Mouse (Mus musculus): ENCODE measurements at regions not wholly inside any gene's neighbourhood (a gene's known extent, or its start where the extent isn't known, plus 50 kb on each side); places are given as distances from the start of the nearest gene placed in this dataset.
"Not testable (repeated sequence)": the region's sequence is repeated elsewhere in the genome, so short reads cannot be mapped to it uniquely, and the experiment has no call there.

- H3K4me3 ChIP-seq (ENCODE audit: low read depth, low read length): no peak overlapping the region
- TF ChIP-seq POLR2A (IDR thresholded peaks at IDR 0.05; ENCODE audit: low read depth, low read length) (no peak), CTCF (IDR thresholded peaks at IDR 0.05; ENCODE audit: extremely low read depth, insufficient read length, insufficient replicate concordance, low read depth, low read length) (no peak)
- no peak overlapping the region for H3K27ac ChIP-seq (ENCODE audit: insufficient read depth, low read depth, low read length)
- H3K27me3 ChIP-seq (ENCODE audit: control insufficient read depth, insufficient read depth, low read length): no peaks in the 10 kb centered on the region
- 69% methylated on average over 4 of the region's 4 CpGs for WGBS
- no peaks in the 10 kb centered on the region for H3K36me3 ChIP-seq (ENCODE audit: control insufficient read depth, insufficient read depth, low read length)
- H3K4me1 ChIP-seq (ENCODE audit: control insufficient read depth, insufficient read depth, insufficient read length, low read length): no peaks in the 10 kb centered on the region
These were observed 182.5 kb upstream of the Fbxl7 start for GRCm38 (mm10) chr15:27077926-27078325.

- 82% methylated on average over 5 of the region's 5 CpGs for WGBS
- no peaks in the 10 kb centered on the region for H3K27me3 ChIP-seq (ENCODE audit: control insufficient read depth, insufficient read depth, low read length)
These were observed 187.4 kb upstream of the Fbxl7 start for GRCm38 (mm10) chr15:27082826-27083225.

GRCm38 (mm10) chr15:27083596-27083995 lies 188.2 kb upstream of the Fbxl7 start:
- Histone ChIP-seq H3K27me3 (ENCODE audit: control insufficient read depth, insufficient read depth, low read length) (no peaks in the 10 kb centered on the region), H3K27ac (ENCODE audit: insufficient read depth, low read depth, low read length) (no peak overlapping the region), H3K36me3 (ENCODE audit: control insufficient read depth, insufficient read depth, low read length) (no peaks in the 10 kb centered on the region), H3K4me1 (ENCODE audit: control insufficient read depth, insufficient read depth, insufficient read length, low read length) (no peaks in the 10 kb centered on the region), H3K4me3 (ENCODE audit: low read depth, low read length) (no peak overlapping the region)
- no peak for TF ChIP-seq CTCF (IDR thresholded peaks at IDR 0.05; ENCODE audit: extremely low read depth, insufficient read length, insufficient replicate concordance, low read depth, low read length)
- no peak for TF ChIP-seq POLR2A (IDR thresholded peaks at IDR 0.05; ENCODE audit: low read depth, low read length)
- 82% methylated on average over 6 of the region's 6 CpGs for WGBS

More at GRCm38 (mm10) chr15:27082826-27083225, 187.4 kb upstream of the Fbxl7 start:
- Histone ChIP-seq H3K4me3 (ENCODE audit: low read depth, low read length) (no peak overlapping the region), H3K36me3 (ENCODE audit: control insufficient read depth, insufficient read depth, low read length) (no peaks in the 10 kb centered on the region), H3K27ac (ENCODE audit: insufficient read depth, low read depth, low read length) (no peak overlapping the region), H3K4me1 (ENCODE audit: control insufficient read depth, insufficient read depth, insufficient read length, low read length) (no peaks in the 10 kb centered on the region)
- no peak for TF ChIP-seq POLR2A (IDR thresholded peaks at IDR 0.05; ENCODE audit: low read depth, low read length)
- no peak for TF ChIP-seq CTCF (IDR thresholded peaks at IDR 0.05; ENCODE audit: extremely low read depth, insufficient read length, insufficient replicate concordance, low read depth, low read length)

- H3K36me3 ChIP-seq (ENCODE audit: control insufficient read depth, insufficient read depth, low read length): no peaks in the 10 kb centered on the region
- no peak overlapping the region for H3K4me3 ChIP-seq (ENCODE audit: low read depth, low read length)
- H3K4me1 ChIP-seq (ENCODE audit: control insufficient read depth, insufficient read depth, insufficient read length, low read length): no peaks in the 10 kb centered on the region
- no peaks in the 10 kb centered on the region for H3K27me3 ChIP-seq (ENCODE audit: control insufficient read depth, insufficient read depth, low read length)
- WGBS: 81% methylated on average over 6 of the region's 6 CpGs
- no peak for TF ChIP-seq POLR2A (IDR thresholded peaks at IDR 0.05; ENCODE audit: low read depth, low read length)
- TF ChIP-seq CTCF (IDR thresholded peaks at IDR 0.05; ENCODE audit: extremely low read depth, insufficient read length, insufficient replicate concordance, low read depth, low read length): no peak
- no peak overlapping the region for H3K27ac ChIP-seq (ENCODE audit: insufficient read depth, low read depth, low read length)
These were observed 193.8 kb upstream of the Fbxl7 start for GRCm38 (mm10) chr15:27089155-27089554.

GRCm38 (mm10) chr15:27094102-27094501 lies 198.7 kb upstream of the Fbxl7 start:
- no peaks in the 10 kb centered on the region for H3K27me3 ChIP-seq (ENCODE audit: control insufficient read depth, insufficient read depth, low read length)
- H3K27ac ChIP-seq (ENCODE audit: insufficient read depth, low read depth, low read length): no peak overlapping the region
- 63% methylated on average over 3 of the region's 3 CpGs for WGBS
- no peak for TF ChIP-seq POLR2A (IDR thresholded peaks at IDR 0.05; ENCODE audit: low read depth, low read length)
- TF ChIP-seq CTCF (IDR thresholded peaks at IDR 0.05; ENCODE audit: extremely low read depth, insufficient read length, insufficient replicate concordance, low read depth, low read length): no peak
- H3K36me3 ChIP-seq (ENCODE audit: control insufficient read depth, insufficient read depth, low read length): no peaks in the 10 kb centered on the region
- no peak overlapping the region for H3K4me3 ChIP-seq (ENCODE audit: low read depth, low read length)
- H3K4me1 ChIP-seq (ENCODE audit: control insufficient read depth, insufficient read depth, insufficient read length, low read length): no peaks in the 10 kb centered on the region

- H3K27ac ChIP-seq (ENCODE audit: insufficient read depth, low read depth, low read length): no peak overlapping the region
These were observed 199.9 kb upstream of the Fbxl7 start for GRCm38 (mm10) chr15:27095231-27095630.

GRCm38 (mm10) chr15:27101610-27102009 lies 206.2 kb upstream of the Fbxl7 start:
- not testable (repeated sequence) for H3K4me1 ChIP-seq (ENCODE audit: control insufficient read depth, insufficient read depth, insufficient read length, low read length)
- WGBS: 76% methylated on average over 2 of the region's 2 CpGs

More at GRCm38 (mm10) chr15:27095231-27095630, 199.9 kb upstream of the Fbxl7 start:
- H3K4me1 ChIP-seq (ENCODE audit: control insufficient read depth, insufficient read depth, insufficient read length, low read length): no peaks in the 10 kb centered on the region
- H3K36me3 ChIP-seq (ENCODE audit: control insufficient read depth, insufficient read depth, low read length): no peaks in the 10 kb centered on the region
- no peak overlapping the region for H3K4me3 ChIP-seq (ENCODE audit: low read depth, low read length)
- TF ChIP-seq POLR2A (IDR thresholded peaks at IDR 0.05; ENCODE audit: low read depth, low read length): no peak
- no peak for TF ChIP-seq CTCF (IDR thresholded peaks at IDR 0.05; ENCODE audit: extremely low read depth, insufficient read length, insufficient replicate concordance, low read depth, low read length)
- no peaks in the 10 kb centered on the region for H3K27me3 ChIP-seq (ENCODE audit: control insufficient read depth, insufficient read depth, low read length)
- WGBS: 90% methylated on average over 9 of the region's 9 CpGs

GRCm38 (mm10) chr15:27109130-27109529 lies 213.8 kb upstream of the Fbxl7 start:
- H3K4me1 ChIP-seq (ENCODE audit: control insufficient read depth, insufficient read depth, insufficient read length, low read length): no peaks in the 10 kb centered on the region
- 72% methylated on average over 3 of the region's 3 CpGs for WGBS
- H3K4me3 ChIP-seq (ENCODE audit: low read depth, low read length): no peak overlapping the region
- TF ChIP-seq POLR2A (IDR thresholded peaks at IDR 0.05; ENCODE audit: low read depth, low read length) (no peak), CTCF (IDR thresholded peaks at IDR 0.05; ENCODE audit: extremely low read depth, insufficient read length, insufficient replicate concordance, low read depth, low read length) (no peak)
- no peaks in the 10 kb centered on the region for H3K27me3 ChIP-seq (ENCODE audit: control insufficient read depth, insufficient read depth, low read length)
- H3K36me3 ChIP-seq (ENCODE audit: control insufficient read depth, insufficient read depth, low read length): no peaks in the 10 kb centered on the region
- no peak overlapping the region for H3K27ac ChIP-seq (ENCODE audit: insufficient read depth, low read depth, low read length)

More at GRCm38 (mm10) chr15:27101610-27102009, 206.2 kb upstream of the Fbxl7 start:
- not testable (repeated sequence) for H3K27ac ChIP-seq (ENCODE audit: insufficient read depth, low read depth, low read length); H3K27me3 ChIP-seq (ENCODE audit: control insufficient read depth, insufficient read depth, low read length); H3K4me3 ChIP-seq (ENCODE audit: low read depth, low read length); H3K36me3 ChIP-seq (ENCODE audit: control insufficient read depth, insufficient read depth, low read length)

Measured in small intestine, adult 2 months (tissue).